Mouse (Mus musculus): Measurements from ENCODE around the gene Zbtb7b.

DNA sequence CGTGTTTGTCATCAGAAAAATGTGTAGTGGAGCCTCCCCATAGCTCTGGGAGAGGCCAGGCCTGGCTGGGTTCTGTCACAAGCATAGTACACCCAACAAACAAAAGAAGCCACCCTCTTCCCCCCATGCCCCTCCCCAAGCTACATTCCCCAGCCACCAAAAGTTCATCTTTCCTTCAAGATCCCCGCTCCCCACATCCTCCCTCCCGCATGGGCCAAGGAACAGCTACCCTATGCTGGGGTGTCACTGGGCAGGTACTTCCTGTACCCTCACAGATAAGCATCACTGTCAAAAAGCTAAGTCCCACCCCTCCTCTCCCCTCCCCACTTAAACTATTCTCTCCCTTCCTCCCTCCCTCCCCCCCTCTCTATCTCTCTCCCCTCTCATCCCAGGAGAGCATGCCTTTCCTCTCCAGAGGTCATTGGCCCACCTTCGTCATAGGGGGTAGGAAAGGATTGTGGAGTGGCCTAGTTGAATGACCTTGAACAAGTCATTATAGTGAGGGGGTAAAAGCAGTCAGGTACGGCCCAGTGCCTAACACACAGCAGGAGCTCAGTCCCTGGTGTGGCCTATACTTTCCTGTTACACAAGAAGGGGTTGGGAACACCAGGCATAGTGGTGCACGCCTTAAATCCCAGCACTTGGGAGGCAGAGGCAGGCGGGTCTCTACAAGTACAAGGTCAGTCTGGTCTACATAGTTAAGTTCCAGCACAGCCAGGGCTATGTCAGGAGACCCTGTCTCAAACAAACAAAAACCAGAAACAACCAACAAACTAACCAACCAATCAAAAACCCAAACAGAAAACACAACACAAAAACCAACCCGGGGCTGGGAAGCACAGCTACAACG, 12.3 kb downstream of the Zbtb7b start:
- no peak for TF ChIP-seq CTCF (conservative IDR thresholded peaks at IDR 0.05; ENCODE audit: insufficient read depth, insufficient read length, low read depth, low read length)
- TF ChIP-seq POLR2A (IDR thresholded peaks at IDR 0.05; ENCODE audit: low read depth, low read length) = no peak
